Mouse (Mus musculus): ENCODE measurements at regions not wholly inside any gene's neighbourhood (a gene's known extent, or its start where the extent isn't known, plus 50 kb on each side); places are given as distances from the start of the nearest gene placed in this dataset.
"Not testable (repeated sequence)": the region's sequence is repeated elsewhere in the genome, so short reads cannot be mapped to it uniquely, and the experiment has no call there.

DNA sequence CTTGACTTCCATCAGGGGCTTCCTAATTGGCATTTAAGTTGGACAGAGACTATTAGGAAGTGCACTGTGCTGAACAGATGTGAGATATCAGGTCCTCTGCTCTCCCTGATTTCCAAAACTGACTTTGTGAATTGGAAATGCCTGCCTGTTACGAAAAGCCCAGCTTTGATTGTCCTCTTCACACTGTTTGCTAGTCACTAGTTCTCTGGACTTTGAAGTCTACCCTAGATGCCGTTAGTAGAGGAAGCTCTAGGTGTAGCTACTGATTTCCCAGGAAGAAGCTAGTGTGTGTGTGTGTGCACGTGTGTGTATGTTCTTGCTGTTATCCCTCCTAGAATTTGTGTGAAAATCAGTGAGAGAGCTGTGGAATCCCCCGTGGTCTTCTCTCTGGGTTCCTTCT lies 87.7 kb upstream of the Atp1b1 start:
- no peak for DNase-seq (ENCODE audit: low spot score in 2 of 2)

DNA sequence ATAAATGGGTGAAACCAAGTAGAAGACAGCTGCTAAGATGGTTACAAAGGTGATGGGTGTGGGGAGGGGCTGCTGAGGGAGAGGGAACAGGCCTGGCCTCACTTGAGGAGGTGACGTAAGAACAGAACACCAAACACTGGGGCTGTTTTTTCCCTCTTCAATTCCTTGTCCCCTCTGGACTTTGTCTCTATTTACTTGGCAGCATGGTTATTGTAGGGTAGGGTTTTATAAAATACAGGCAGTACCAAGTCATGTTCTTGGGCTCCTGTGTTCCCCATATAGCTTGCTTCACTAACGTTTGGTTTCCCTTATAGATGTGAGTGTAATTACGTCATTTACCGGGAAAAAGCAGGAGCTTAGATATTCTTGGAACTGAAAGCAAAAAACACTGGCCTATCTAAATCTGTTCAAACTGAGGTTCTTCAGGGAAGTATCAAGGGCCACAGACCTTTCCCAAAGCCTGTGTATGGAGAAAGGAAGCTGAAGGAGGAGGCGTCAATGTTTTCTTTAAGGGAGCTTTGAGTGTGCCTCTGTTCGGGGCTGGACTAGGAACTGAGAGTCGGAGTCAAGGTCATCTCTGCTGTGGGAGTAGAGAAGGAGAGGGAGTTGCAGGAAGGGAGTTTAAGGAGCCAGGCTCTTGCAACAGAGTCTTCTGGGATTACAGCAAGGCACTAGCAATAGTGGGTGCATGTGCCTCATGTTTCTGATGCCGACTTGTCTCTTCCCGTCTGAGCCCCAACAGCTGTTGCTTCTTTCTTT lies 85.1 kb upstream of the Atp1b1 start:
- no peak for DNase-seq (ENCODE audit: low spot score in 2 of 2)

GRCm38 (mm10) chr1:164541711-164542110 lies 83.6 kb upstream of the Atp1b1 start:
- no peak for DNase-seq (ENCODE audit: low spot score in 2 of 2)

- DNase-seq (ENCODE audit: low spot score in 2 of 2) = no peak
Observed at GRCm38 (mm10) chr1:164538304-164539043, 80.3 kb upstream of the Atp1b1 start.

DNA sequence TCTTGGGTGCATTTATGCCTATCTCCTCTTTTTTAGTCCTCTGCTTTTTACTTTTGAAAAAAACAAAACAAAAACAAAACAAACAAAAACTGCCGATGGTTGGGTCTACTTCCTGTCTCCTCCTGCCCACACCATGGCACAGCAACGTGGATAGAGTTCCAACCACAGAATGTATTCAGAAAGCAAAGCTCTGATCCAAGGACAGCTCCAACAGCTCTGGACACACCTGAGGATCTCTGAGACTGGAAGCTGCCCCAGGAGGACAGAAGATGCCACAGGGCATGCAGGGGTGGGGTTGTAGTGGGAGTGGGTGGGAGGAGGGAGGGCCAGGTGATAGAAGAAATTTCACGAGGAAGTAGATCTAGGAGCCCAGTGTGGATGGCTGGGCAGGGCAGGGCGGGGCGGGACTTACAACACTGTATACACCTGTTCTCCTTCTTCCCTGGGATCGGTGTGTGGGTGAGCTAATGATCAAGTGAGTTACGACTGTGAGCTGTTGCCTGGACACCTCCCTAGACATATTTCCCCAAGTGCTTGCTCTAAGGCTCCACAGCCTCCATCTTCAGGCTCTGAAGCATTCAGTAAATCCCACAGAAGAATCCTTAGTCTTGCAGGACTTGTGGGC lies 79.3 kb upstream of the Atp1b1 start:
- DNase-seq (ENCODE audit: low spot score in 2 of 2) = no peak

- no peak for DNase-seq (ENCODE audit: low spot score in 2 of 2)
Observed at GRCm38 (mm10) chr1:164532196-164532595, 74.0 kb upstream of the Atp1b1 start.

GRCm38 (mm10) chr1:164531741-164532140 lies 73.6 kb upstream of the Atp1b1 start:
- no peak for DNase-seq (ENCODE audit: low spot score in 2 of 2)

DNA sequence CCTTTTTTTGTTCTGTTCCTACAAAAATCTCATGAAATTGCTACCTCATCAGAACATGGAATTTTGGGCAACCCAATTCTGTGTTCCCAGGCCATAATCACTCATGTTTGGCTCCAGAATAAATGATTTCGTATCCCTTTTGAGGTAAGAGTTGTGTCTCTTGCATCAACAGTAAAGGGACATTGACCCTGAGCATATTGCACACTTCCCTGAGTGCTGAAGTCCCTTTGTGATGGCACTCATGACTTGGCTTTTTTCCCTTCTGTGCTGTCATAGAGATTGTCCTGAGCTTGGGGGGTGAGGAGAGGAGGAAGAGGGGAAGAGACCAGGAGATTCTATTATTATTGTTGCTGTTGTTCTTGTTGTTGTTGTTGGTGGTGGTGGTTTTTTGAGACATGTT lies 68.6 kb upstream of the Atp1b1 start:
- no peak for DNase-seq (ENCODE audit: low spot score in 2 of 2)

DNA sequence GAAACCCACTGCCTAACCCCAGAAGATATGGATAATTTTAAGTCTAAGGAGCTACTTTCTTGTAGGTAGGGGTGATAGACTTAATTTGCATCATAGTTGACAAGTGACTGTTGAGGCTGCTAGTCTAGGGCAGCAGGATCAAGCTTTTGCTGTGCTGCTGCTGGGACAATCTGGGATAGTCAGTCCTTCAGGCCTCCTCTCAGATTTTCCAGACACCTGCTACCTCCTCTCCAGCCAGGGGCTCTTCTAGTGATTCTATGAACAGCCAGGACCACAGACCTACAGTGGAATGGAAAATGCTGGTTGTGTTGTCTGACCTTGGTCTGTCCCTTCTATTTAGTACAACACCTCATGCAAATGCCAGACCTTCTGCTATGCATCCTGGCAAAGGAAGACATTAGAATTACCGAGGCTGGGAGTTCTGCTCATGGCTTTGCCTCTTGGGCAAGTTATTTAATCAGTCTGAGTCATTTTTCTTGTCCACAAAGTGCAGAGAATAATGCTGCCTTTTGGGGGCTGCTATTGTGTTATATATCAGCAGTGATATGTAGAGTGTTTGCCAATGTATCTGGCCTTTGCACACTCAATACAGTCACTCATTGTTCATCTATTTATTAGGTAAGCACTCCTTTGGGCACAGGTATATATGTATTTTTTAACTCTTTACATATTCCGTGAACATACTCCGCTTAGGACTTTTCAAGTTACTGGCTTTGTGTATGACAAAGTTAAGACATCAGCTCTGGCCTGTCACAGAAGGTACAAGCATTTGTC lies 64.4 kb upstream of the Atp1b1 start:
- no peak for DNase-seq (ENCODE audit: low spot score in 2 of 2)

DNA sequence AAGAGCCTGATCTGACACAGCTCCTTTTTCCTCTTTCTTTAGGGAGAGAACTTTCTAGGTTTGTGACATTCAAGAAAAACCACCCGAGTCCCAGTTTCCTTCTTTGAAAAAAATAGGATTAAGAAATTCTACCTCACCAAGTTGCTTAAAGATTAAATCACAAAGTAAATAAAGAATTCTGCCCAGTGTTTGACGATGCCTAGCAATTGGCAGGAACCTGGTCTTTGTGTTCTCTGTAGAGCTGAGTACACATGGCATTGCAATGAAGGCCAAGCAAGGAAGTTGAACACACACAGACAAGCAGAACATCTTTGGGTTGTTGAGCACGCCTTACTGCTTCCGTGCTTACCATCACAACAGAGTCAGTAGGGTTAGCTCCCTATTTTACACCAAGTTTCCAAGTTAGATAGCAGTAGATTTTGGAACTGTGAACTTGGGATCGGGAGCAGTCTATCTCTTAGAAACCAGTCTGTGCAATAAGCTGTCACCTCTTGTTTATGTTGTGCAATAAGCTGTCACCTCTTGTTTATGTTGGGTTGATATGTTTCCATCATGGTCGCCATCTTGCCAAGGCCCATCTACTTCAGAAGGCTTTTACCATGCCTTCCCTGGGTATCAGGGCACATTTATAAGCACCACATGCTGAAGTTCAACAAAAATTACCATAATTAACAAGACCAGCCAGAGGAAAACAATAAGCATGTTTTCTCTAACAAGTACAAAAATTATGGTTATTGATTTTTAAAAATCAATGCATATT lies 63.4 kb upstream of the Atp1b1 start:
- no peak for DNase-seq (ENCODE audit: low spot score in 2 of 2)

DNA sequence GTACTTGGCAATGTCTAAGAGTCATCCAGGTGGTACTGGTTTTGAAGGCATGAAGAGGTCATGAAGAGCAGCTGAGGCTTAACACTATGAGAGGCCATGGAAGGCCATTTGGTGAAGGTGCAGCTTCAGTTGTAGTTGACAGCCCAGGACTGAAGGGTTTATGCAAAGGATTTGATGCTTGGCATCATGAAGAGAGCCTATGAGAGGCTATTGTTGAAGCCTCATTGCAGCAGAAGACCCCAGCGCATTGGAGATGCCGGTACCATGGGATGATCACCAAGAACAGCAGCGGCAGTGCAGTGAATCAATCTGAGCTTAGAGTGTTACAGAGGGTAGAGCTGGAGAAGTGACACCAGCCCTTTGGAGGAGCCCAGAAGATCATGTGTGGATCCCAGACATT lies 60.7 kb upstream of the Atp1b1 start:
- no peak for DNase-seq (ENCODE audit: low spot score in 2 of 2)

GRCm38 (mm10) chr1:164518308-164518707 lies 60.2 kb upstream of the Atp1b1 start:
- DNase-seq (ENCODE audit: low spot score in 2 of 2) = no peak

DNA sequence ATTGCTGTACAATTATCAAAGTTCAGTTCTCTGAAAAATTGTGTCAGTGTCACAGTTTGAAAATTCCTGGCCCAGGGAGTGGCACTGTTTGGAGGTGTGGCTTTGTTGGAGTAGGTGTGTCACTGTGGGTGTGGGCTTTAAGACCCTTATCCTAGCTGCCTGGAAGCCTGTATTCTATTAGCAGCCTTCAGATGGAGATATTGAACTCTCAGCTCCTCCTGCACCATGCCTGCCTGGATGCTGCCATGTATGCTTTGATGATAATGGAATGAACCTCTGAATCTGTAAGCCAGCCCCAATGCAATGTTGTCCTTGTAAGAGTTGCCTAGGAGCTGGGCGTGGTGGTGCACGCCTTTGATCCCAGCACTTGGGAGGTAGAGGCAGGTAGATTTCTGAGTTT lies 59.2 kb upstream of the Atp1b1 start:
- DNase-seq (ENCODE audit: low spot score in 2 of 2) = not testable (repeated sequence)

- no peak for DNase-seq (ENCODE audit: low spot score in 2 of 2)
Observed at GRCm38 (mm10) chr1:164511628-164512385, 53.7 kb upstream of the Atp1b1 start.

DNA sequence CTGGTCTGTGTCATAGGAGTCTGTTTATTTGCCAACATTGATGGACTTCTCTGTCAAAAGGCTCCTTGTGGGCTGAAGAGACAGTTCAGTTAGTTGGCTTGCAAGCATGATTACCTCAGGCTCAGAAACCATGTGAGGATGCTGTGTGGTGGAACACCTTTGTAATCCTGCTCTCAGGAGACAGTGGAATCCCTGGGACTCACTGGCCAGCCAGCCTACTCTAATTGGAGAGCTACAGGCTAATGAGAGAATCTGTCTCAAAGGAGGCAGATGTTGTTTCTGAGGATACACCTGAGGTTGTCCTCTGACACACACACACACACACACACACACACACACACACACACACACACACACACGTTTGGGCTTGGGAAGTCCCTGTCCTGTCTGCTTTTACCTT lies 51.1 kb upstream of the Atp1b1 start:
- DNase-seq (ENCODE audit: low spot score in 2 of 2) = no peak

DNA sequence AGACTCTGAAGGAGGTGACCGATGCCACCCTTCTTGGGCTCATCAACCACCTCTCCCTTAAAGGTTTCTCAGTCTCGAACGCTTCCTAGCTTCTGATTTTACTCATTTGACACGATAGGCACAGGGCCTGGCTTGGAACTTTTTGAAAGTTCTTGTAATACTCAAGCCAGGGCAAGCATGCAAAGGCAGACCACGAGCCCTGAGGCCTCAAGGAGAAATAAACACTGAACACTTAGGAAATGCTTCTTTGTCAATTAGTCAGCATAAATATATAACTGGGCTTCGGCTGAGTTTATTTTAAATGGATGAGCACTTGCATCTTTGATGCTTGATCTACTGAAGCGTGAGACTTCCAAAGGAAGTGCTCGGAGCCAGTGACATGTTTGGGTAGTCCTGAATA lies 50.4 kb upstream of the Atp1b1 start:
- DNase-seq (ENCODE audit: low spot score in 2 of 2) = no peak

DNA sequence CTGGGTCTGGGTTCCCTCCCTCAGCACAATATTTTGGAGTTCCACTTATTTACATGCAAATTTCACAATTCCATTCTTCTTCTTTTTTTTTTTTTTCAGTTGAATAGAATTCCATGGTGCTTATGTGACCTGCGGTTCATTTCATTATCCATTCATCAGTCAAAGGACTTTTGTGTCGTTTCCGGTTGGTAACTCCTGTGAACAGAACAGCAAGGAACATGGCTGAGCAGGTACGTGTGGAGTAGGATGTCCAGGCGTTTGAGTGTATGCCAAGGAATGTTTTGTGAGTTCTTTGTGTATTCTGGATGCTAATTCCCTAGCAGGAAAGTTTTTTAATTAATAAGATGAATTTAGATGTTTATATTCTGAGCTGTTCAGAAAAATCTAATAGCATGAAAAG lies 50.0 kb upstream of the Atp1b1 start:
- DNase-seq (ENCODE audit: low spot score in 2 of 2) = no peak

All from left cerebral cortex, adult 9 months (tissue).